Mouse (Mus musculus): ENCODE data around the gene Ppp1r14c.
A peak's percentile ranks its signal among the peaks of the same experiment; 100 is the strongest.
"Not testable (repeated sequence)": the region's sequence is repeated elsewhere in the genome, so short reads cannot be mapped to it uniquely, and the experiment has no call there.

Gene Ppp1r14c

GRCm38 (mm10) chr10:3402284-3402683, 36.4 kb downstream of the Ppp1r14c start:
- DNase-seq (ENCODE audit: low read depth, low spot score): no peak

GRCm38 (mm10) chr10:3403416-3404137, 37.7 kb downstream of the Ppp1r14c start:
- no peak for DNase-seq (ENCODE audit: low read depth, low spot score)

GRCm38 (mm10) chr10:3404362-3404761, 38.5 kb downstream of the Ppp1r14c start:
- no peak for DNase-seq (ENCODE audit: low read depth, low spot score)

- DNase-seq (ENCODE audit: low read depth, low spot score): no peak
Observed at GRCm38 (mm10) chr10:3406280-3406679, 40.4 kb downstream of the Ppp1r14c start.

- peak; percentile 87 for DNase-seq (ENCODE audit: low read depth, low spot score)
Observed at GRCm38 (mm10) chr10:3408036-3408661, 42.3 kb downstream of the Ppp1r14c start.

GRCm38 (mm10) chr10:3408699-3409098, 42.8 kb downstream of the Ppp1r14c start:
- no peak for DNase-seq (ENCODE audit: low read depth, low spot score)

GRCm38 (mm10) chr10:3411222-3411621, 45.4 kb downstream of the Ppp1r14c start:
- no peak for DNase-seq (ENCODE audit: low read depth, low spot score)

- DNase-seq (ENCODE audit: low read depth, low spot score): no peak
Observed at GRCm38 (mm10) chr10:3411639-3412038, 45.8 kb downstream of the Ppp1r14c start.

GRCm38 (mm10) chr10:3414813-3415212, 49.0 kb downstream of the Ppp1r14c start:
- peak; percentile 69 for DNase-seq (ENCODE audit: low read depth, low spot score)

GRCm38 (mm10) chr10:3416565-3416964, 50.7 kb downstream of the Ppp1r14c start:
- DNase-seq (ENCODE audit: low read depth, low spot score): no peak

- no peak for DNase-seq (ENCODE audit: low read depth, low spot score)
Observed at GRCm38 (mm10) chr10:3417408-3417807, 51.6 kb downstream of the Ppp1r14c start.

GRCm38 (mm10) chr10:3424016-3424415, 58.2 kb downstream of the Ppp1r14c start:
- DNase-seq (ENCODE audit: low read depth, low spot score): no peak

- DNase-seq (ENCODE audit: low read depth, low spot score): no peak
Observed at GRCm38 (mm10) chr10:3427689-3428399, 62.0 kb downstream of the Ppp1r14c start.

- no peak for DNase-seq (ENCODE audit: low read depth, low spot score)
Observed at GRCm38 (mm10) chr10:3434848-3435474, 69.1 kb downstream of the Ppp1r14c start.

- no peak for DNase-seq (ENCODE audit: low read depth, low spot score)
Observed at GRCm38 (mm10) chr10:3440722-3441471, 75.0 kb downstream of the Ppp1r14c start.

GRCm38 (mm10) chr10:3446748-3447147, 80.9 kb downstream of the Ppp1r14c start:
- not testable (repeated sequence) for DNase-seq (ENCODE audit: low read depth, low spot score)

GRCm38 (mm10) chr10:3448699-3449098, 82.8 kb downstream of the Ppp1r14c start:
- no peak for DNase-seq (ENCODE audit: low read depth, low spot score)

GRCm38 (mm10) chr10:3451930-3452329, 86.1 kb downstream of the Ppp1r14c start:
- no peak for DNase-seq (ENCODE audit: low read depth, low spot score)

GRCm38 (mm10) chr10:3452822-3453475, 87.1 kb downstream of the Ppp1r14c start:
- no peak for DNase-seq (ENCODE audit: low read depth, low spot score)

GRCm38 (mm10) chr10:3458686-3459085, 92.8 kb downstream of the Ppp1r14c start:
- DNase-seq (ENCODE audit: low read depth, low spot score): no peak

- DNase-seq (ENCODE audit: low read depth, low spot score): no peak
Observed at GRCm38 (mm10) chr10:3460841-3461240, 95.0 kb downstream of the Ppp1r14c start.
